Mouse (Mus musculus): ENCODE data around the gene Idua. TPM values are rescaled to one million over a fixed set of nuclear protein-coding genes. Genes with fewer than 3 reads are reported as not detected.
A peak's percentile ranks its signal among the peaks of the same experiment; 100 is the strongest.

The Idua gene
- polyA plus RNA-seq, 1 experiment from 2014 or later = 15.5 TPM

DNA sequence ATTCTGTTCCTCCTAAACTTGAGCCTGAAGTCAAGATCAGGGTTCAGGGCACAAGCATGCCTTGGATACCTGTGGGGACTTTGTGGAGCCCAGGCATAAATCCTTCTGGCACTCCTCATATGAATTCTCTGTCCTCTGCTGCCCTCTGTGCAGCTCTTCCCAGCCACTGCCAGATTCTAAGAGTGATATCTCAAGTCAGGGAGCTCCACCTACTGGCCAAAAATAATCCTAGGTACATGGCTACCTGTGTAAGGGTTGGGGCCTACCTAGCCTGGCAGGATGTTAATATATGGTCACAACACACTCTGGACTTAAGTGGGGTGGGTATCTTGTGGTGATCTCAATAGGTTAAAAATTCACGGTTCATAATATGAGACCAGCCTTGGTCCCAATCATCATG lies 8.3 kb upstream of the Idua start:
- Histone ChIP-seq H3K4me3 (ENCODE audit: low read length) (no peak overlapping the region), H3K27ac (ENCODE audit: low read length) (no peak overlapping the region), H3K4me2 (ENCODE audit: low read depth, low read length) (no peak overlapping the region), H3K27me3 (ENCODE audit: control insufficient read depth, insufficient read depth, low read length) (no peaks in the 10 kb centered on the region), H3K9me3 (replicated peaks; ENCODE audit: control insufficient read depth, low read length) (no peaks in the 10 kb centered on the region), H3K36me3 (ENCODE audit: control insufficient read depth, insufficient read depth) (peaks cover 49% of the 10 kb centered on the region), H3K9ac (ENCODE audit: low read length) (no peak overlapping the region), H3K4me1 (ENCODE audit: control insufficient read depth, insufficient read depth, low read length) (no peaks in the 10 kb centered on the region)
- ATAC-seq (replicated peaks; ENCODE audit: extremely low read depth, insufficient read depth, low FRiP score) = no peak
- WGBS = 62% methylated on average over 1 of the region's 1 CpGs

DNA sequence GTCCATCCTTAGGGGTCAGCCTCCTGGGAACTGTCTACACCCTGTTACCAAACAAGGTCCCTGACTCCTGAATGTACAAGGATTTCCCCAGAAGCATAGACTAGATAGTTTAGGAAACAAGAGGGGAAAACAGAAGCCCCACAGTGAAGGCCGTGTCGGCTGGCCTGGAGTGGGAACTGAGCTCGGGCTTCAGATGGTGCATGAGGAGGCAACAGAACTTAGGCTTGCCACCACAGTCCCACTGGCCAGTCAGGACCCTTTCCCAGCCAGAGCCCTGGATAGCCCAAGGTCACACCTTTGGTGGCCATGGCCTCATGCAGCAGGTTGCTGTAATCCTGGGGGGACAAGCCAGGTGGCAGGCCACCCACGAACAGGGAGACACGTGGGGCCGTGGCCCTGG lies 6.8 kb upstream of the Idua start:
- Histone ChIP-seq H3K9ac (ENCODE audit: low read length) (no peak overlapping the region), H3K4me1 (ENCODE audit: control insufficient read depth, insufficient read depth, low read length) (no peaks in the 10 kb centered on the region), H3K27ac (ENCODE audit: low read length) (no peak overlapping the region), H3K4me3 (ENCODE audit: low read length) (no peak overlapping the region), H3K36me3 (ENCODE audit: control insufficient read depth, insufficient read depth) (peaks cover 47% of the 10 kb centered on the region), H3K4me2 (ENCODE audit: low read depth, low read length) (no peak overlapping the region), H3K9me3 (replicated peaks; ENCODE audit: control insufficient read depth, low read length) (no peaks in the 10 kb centered on the region), H3K27me3 (ENCODE audit: control insufficient read depth, insufficient read depth, low read length) (no peaks in the 10 kb centered on the region)
- ATAC-seq (replicated peaks; ENCODE audit: extremely low read depth, insufficient read depth, low FRiP score) = no peak
- 88% methylated on average over 6 of the region's 6 CpGs for WGBS

DNA sequence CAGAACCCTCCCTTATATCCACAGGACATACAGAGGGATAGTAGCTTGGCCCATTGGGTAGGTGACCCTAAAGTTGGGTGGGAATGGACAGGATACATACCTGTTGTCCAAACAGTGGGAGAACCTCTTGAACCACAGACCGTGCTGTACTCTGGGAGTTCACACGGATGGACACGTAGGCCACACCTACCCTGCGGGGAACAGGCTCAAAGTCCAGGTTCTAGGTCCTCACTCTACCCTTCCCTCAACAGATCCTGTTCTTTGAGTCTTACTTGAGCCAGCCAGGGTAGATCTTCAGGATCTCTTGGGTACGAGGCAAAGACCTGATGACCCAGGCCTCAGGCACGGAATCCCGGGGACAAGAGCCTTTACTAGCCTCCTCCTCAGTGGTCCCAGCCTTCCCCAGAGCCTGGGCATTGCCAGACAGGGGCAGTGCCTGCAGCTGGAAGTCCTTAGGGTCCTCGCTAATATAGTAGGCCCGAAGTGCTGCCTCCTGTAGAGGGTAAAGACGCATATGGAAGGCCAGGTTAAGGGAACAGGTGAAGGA lies 5.6 kb upstream of the Idua start:
- Histone ChIP-seq H3K36me3 (ENCODE audit: control insufficient read depth, insufficient read depth) (peaks cover 36% of the 10 kb centered on the region), H3K9ac (ENCODE audit: low read length) (no peak overlapping the region), H3K4me3 (ENCODE audit: low read length) (no peak overlapping the region), H3K27me3 (ENCODE audit: control insufficient read depth, insufficient read depth, low read length) (no peaks in the 10 kb centered on the region), H3K4me2 (ENCODE audit: low read depth, low read length) (no peak overlapping the region), H3K27ac (ENCODE audit: low read length) (no peak overlapping the region), H3K9me3 (replicated peaks; ENCODE audit: control insufficient read depth, low read length) (no peaks in the 10 kb centered on the region), H3K4me1 (ENCODE audit: control insufficient read depth, insufficient read depth, low read length) (peaks cover 2% of the 10 kb centered on the region)
- 92% methylated on average over 10 of the region's 10 CpGs for WGBS
- no peak for ATAC-seq (replicated peaks; ENCODE audit: extremely low read depth, insufficient read depth, low FRiP score)

DNA sequence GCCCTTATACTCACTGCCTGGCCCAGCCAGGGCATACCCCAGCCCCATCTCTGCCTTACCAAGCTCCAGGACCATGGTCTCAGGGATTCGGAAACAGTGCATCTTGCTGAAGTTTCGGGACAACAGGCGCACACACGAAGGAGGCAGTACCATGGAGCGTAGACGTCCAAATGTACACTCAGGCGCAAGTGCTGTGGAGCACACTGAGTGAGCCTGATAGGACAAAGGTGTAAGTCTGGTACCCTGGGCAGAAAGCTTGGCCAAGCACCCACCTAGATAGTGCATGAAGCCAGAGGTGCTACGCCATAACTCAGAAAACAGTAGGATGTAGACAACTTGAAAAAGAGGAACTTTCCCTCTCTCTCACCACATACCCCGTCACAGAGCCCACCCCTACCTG lies 4.8 kb upstream of the Idua start:
- H3K27ac ChIP-seq (ENCODE audit: low read length) = no peak overlapping the region
- no peak overlapping the region for H3K4me2 ChIP-seq (ENCODE audit: low read depth, low read length)
- no peaks in the 10 kb centered on the region for H3K9me3 ChIP-seq (replicated peaks; ENCODE audit: control insufficient read depth, low read length)
- H3K4me3 ChIP-seq (ENCODE audit: low read length) = no peak overlapping the region
- no peak for ATAC-seq (replicated peaks; ENCODE audit: extremely low read depth, insufficient read depth, low FRiP score)
- no peak overlapping the region for H3K9ac ChIP-seq (ENCODE audit: low read length)
- peaks cover 31% of the 10 kb centered on the region for H3K36me3 ChIP-seq (ENCODE audit: control insufficient read depth, insufficient read depth)
- 93% methylated on average over 9 of the region's 9 CpGs for WGBS
- H3K27me3 ChIP-seq (ENCODE audit: control insufficient read depth, insufficient read depth, low read length) = no peaks in the 10 kb centered on the region
- peaks cover 7% of the 10 kb centered on the region for H3K4me1 ChIP-seq (ENCODE audit: control insufficient read depth, insufficient read depth, low read length)

DNA sequence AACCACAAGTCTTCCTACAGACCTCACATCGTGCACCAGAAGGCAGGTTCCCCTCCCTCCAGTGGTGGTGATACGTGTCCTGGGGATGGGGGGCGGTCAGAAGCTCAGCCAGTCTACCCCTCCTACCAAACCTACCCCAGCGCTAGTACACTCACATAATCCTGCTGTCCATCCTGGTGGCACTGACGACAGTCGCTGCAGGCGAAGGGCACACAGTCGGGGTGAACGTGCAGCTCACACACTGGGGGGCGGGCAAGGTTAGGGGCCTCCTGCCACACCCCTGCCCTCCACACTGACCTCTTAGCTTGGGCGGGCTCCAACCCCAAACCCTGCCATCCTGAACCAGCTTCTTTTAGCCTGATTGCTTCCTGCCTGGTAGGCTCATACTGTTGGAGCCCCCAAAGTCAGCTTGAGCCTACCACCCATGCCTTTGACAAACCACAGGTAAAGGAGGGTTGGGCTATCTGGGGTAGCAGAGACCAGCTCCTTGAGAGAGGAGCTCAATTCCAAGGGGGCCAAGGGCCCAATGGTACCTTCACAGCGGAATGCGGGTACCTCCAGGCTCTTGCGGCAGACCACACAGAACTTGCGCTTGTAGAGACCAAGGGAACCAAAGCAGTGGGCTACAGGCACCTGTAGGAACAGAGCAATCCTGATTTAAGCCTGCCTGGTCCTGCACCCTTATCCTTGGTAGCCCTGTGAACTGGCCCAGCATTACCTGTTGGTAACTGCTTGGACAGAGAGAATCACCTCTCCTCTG lies 4.1 kb upstream of the Idua start:
- Histone ChIP-seq H3K36me3 (ENCODE audit: control insufficient read depth, insufficient read depth) (peaks cover 31% of the 10 kb centered on the region), H3K9ac (ENCODE audit: low read length) (no peak overlapping the region), H3K27me3 (ENCODE audit: control insufficient read depth, insufficient read depth, low read length) (no peaks in the 10 kb centered on the region), H3K27ac (ENCODE audit: low read length) (no peak overlapping the region), H3K4me1 (ENCODE audit: control insufficient read depth, insufficient read depth, low read length) (peaks cover 10% of the 10 kb centered on the region), H3K4me3 (ENCODE audit: low read length) (no peak overlapping the region), H3K4me2 (ENCODE audit: low read depth, low read length) (no peak overlapping the region), H3K9me3 (replicated peaks; ENCODE audit: control insufficient read depth, low read length) (no peaks in the 10 kb centered on the region)
- WGBS = 89% methylated on average over 15 of the region's 15 CpGs
- no peak for ATAC-seq (replicated peaks; ENCODE audit: extremely low read depth, insufficient read depth, low FRiP score)

DNA sequence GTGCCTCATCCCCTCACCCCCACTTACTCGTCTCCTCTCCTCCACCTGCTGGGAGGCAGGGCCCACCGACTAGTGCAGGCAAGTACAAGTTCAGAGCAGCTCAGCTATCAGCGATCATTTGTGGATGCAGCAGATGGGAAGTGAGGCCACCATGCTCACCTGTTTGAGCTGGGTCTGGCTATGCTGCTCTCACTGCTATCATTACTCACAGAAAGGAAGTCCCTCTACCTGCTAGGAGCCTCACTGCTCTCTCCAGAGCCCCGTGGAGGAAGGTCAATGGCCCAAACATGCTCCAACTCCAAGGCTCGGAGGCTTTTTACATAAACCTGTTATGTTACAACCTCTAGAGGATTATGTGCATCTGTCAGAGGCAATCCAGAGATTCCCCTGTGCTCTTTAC lies 2.7 kb upstream of the Idua start:
- H3K4me2 ChIP-seq (ENCODE audit: low read depth, low read length) = no peak overlapping the region
- no peaks in the 10 kb centered on the region for H3K27me3 ChIP-seq (ENCODE audit: control insufficient read depth, insufficient read depth, low read length)
- peaks cover 11% of the 10 kb centered on the region for H3K4me1 ChIP-seq (ENCODE audit: control insufficient read depth, insufficient read depth, low read length)
- no peaks in the 10 kb centered on the region for H3K9me3 ChIP-seq (replicated peaks; ENCODE audit: control insufficient read depth, low read length)
- H3K9ac ChIP-seq (ENCODE audit: low read length) = no peak overlapping the region
- no peak overlapping the region for H3K4me3 ChIP-seq (ENCODE audit: low read length)
- H3K36me3 ChIP-seq (ENCODE audit: control insufficient read depth, insufficient read depth) = peaks cover 31% of the 10 kb centered on the region
- no peak overlapping the region for H3K27ac ChIP-seq (ENCODE audit: low read length)
- WGBS = 73% methylated on average over 5 of the region's 5 CpGs
- ATAC-seq (replicated peaks; ENCODE audit: extremely low read depth, insufficient read depth, low FRiP score) = no peak

DNA sequence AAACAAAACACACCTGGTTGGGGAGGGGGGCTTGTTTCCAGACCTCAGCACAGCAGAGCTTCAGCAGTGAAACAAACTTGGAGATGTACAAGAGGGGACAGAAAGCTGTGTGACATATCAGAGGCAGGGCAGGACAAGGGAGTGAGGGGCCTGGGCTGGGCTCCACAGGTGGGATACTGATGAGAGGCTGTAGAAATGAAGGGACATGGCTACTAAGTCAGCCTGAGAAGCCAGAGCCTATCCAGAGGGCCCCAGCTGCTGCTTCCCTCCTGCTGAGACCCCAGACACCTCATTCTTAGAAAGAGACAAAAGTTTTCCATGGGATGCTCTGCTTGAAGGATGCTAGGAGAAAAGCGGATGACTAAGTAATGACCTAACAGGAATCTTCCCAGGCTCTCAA lies 1.5 kb upstream of the Idua start:
- Histone ChIP-seq H3K9ac (ENCODE audit: low read length) (no peak overlapping the region), H3K27ac (ENCODE audit: low read length) (no peak overlapping the region), H3K27me3 (ENCODE audit: control insufficient read depth, insufficient read depth, low read length) (no peaks in the 10 kb centered on the region), H3K36me3 (ENCODE audit: control insufficient read depth, insufficient read depth) (peaks cover 23% of the 10 kb centered on the region), H3K4me1 (ENCODE audit: control insufficient read depth, insufficient read depth, low read length) (peaks cover 11% of the 10 kb centered on the region), H3K4me2 (ENCODE audit: low read depth, low read length) (no peak overlapping the region), H3K4me3 (ENCODE audit: low read length) (no peak overlapping the region), H3K9me3 (replicated peaks; ENCODE audit: control insufficient read depth, low read length) (no peaks in the 10 kb centered on the region)
- WGBS = 95% methylated on average over 1 of the region's 1 CpGs
- no peak for ATAC-seq (replicated peaks; ENCODE audit: extremely low read depth, insufficient read depth, low FRiP score)

DNA sequence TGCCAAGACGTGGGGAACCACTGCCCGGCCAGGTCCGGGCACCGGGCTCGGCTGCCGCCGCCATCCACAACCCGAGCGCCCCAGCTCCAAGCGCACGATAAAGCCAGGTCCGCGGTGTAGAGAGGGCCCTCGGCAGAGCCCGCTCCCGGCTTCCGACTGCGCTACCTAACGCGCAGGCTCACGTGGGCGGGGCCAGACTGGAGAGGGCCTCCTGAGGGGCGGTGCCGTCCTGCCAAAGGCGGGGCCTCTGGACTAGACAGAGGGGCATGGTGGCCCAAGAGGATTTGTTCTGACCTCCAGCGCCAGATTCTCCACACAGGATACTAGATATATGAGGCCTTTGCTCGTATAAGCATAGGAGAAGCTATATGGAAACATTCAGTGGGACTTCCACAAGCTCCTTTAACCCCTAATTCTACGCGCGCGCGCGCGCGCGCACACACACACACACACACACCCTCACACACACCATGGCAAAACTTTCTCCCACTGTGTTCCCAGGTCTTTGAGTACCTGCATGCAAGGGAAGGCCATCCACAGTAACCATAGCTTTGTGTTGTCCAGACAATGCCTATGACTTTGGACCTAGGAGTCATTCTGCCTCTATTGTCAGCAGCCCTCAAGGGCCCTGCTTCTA lies 619 bp downstream of the Idua start:
- Histone ChIP-seq H3K4me2 (ENCODE audit: low read depth, low read length) (peak overlapping the region; percentile 83), H3K4me3 (ENCODE audit: low read length) (peak overlapping the region; percentile 97), H3K9ac (ENCODE audit: low read length) (peak overlapping the region; percentile 97), H3K27me3 (ENCODE audit: control insufficient read depth, insufficient read depth, low read length) (0 out of 2 replicates have a peak, but pooled peaks cover 2% of the 10 kb centered on the region), H3K36me3 (ENCODE audit: control insufficient read depth, insufficient read depth) (peaks cover 6% of the 10 kb centered on the region; the same call in 1 of the 2 replicates), H3K4me1 (ENCODE audit: control insufficient read depth, insufficient read depth, low read length) (peaks cover 11% of the 10 kb centered on the region), H3K27ac (ENCODE audit: low read length) (peak overlapping the region; percentile 39; the same call in 1 of the 2 replicates), H3K9me3 (replicated peaks; ENCODE audit: control insufficient read depth, low read length) (no peaks in the 10 kb centered on the region)
- peak; percentile 99 for ATAC-seq (replicated peaks; ENCODE audit: extremely low read depth, insufficient read depth, low FRiP score)
- WGBS = 13% methylated on average over 36 of the region's 36 CpGs

DNA sequence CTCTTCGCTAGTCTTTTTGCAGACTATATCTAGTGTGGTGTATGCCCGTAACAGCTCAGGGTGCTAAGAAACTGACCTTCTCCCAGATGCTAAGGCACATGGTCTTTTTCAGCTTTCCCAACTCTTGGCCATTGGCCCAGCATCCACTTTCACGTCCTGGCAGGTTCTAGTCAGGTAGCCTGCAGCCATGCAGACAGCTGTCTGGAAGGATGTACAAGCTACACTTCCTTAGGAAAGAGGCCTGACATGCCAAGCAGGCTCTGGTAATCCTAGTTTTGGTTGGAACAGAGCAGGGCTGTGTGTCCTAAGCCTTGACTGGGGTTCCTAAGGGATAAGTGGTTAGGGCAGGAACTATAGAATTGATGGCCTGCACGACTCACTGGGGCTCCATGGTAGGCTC lies 2.6 kb downstream of the Idua start:
- H3K9ac ChIP-seq (ENCODE audit: low read length) = no peak overlapping the region
- no peak overlapping the region for H3K4me2 ChIP-seq (ENCODE audit: low read depth, low read length)
- no peak for ATAC-seq (replicated peaks; ENCODE audit: extremely low read depth, insufficient read depth, low FRiP score)
- H3K4me3 ChIP-seq (ENCODE audit: low read length) = no peak overlapping the region
- H3K36me3 ChIP-seq (ENCODE audit: control insufficient read depth, insufficient read depth) = no peaks in the 10 kb centered on the region
- H3K9me3 ChIP-seq (replicated peaks; ENCODE audit: control insufficient read depth, low read length) = no peaks in the 10 kb centered on the region
- peaks cover 11% of the 10 kb centered on the region for H3K4me1 ChIP-seq (ENCODE audit: control insufficient read depth, insufficient read depth, low read length)
- H3K27ac ChIP-seq (ENCODE audit: low read length) = no peak overlapping the region
- H3K27me3 ChIP-seq (ENCODE audit: control insufficient read depth, insufficient read depth, low read length) = 0 out of 2 replicates have a peak, but pooled peaks cover 2% of the 10 kb centered on the region
- 76% methylated on average over 4 of the region's 4 CpGs for WGBS

All from heart, embryonic 16.5 days (tissue).